Mouse (Mus musculus) thymus, adult 18-20 months (tissue): ENCODE data around the gene Chtf18.

Experiments
- DNase-seq, 2 experiments: peaks; one replicate each; pipeline ENCODE4 v3.0.0; 2022; ENCODE audit warnings: mixed read lengths in 2 of 2

Gene Chtf18

GRCm38 (mm10) chr17:25732082-25732481 is 4.9 kb upstream of the Chtf18 start:
- peak; percentile 43 to 55 for DNase-seq

- DNase-seq: no peak
Observed at GRCm38 (mm10) chr17:25728009-25728270, 721 bp upstream of the Chtf18 start.

DNA sequence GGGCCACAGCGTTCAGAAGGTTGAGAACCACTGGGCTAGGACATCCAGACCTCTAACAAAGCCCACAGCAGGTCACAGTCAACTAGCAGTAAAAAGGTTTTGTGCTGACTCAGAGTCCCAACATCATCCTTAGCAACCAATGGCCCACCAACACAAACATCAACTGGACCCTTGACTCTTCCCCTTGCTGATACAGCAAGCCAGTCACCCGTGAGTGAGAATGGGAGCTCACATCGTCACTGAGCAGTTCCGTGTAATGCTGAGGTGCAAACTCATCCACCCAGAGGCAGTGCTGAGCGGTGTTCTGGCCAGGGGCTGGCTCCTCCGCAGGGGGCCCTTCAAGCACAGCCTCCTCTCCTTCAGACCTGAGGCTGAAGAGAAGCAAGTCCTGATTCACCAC is 2.0 kb downstream of the Chtf18 start:
- DNase-seq: no peak

DNA sequence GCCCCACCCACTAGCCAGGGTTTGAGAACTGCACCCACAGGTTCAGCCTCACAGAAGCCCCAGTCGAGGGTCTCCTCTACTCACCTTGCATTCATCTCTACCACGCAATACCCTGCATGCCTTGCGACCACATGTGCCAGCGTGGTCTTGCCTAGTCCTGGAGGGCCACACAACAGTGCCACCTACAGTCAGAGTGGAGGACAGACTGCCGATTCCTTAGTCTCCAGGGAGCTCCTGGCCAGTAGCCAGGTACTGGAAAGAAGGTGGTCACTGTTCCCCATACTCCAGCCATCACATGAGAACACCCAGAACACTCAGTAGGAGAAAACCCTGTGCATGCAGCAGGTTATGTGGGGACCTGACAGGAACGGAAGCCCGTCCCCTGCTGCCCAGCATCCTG is 3.3 kb downstream of the Chtf18 start:
- DNase-seq: no peak

- DNase-seq: no peak
Observed at GRCm38 (mm10) chr17:25723470-25723869, 3.7 kb downstream of the Chtf18 start.

GRCm38 (mm10) chr17:25721476-25721875 is 5.7 kb downstream of the Chtf18 start:
- no peak for DNase-seq

GRCm38 (mm10) chr17:25717691-25718090 is 9.5 kb downstream of the Chtf18 start:
- DNase-seq: no peak

GRCm38 (mm10) chr17:25716711-25717637 is 10.2 kb downstream of the Chtf18 start, which contains the start of gene Gng13:
Gene Gng13 (plus strand): TSS chr17:25717171.
- DNase-seq: no peak

DNA sequence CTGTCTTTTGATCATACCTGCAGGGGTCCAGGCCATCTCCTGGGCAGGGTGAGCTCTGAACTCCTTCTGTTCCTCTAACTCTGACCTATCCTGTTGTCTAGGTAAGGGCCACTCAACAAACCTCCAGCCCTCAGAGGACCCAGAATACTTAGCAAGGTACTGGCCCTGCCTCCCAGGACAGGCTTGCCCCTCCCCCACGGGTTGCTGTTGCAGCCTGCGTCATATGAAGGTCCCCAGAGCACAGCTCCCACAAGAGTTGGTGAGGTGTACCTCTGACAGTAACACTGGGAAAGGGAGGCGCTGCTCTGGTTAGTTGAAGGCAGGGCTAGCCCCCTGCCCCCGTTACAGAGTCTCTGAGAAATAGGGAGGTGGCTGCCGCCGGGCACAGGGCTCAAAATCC is 11.1 kb downstream of the Chtf18 start:
- DNase-seq: no peak

- no peak for DNase-seq
Observed at GRCm38 (mm10) chr17:25715627-25716026, 11.6 kb downstream of the Chtf18 start.

DNA sequence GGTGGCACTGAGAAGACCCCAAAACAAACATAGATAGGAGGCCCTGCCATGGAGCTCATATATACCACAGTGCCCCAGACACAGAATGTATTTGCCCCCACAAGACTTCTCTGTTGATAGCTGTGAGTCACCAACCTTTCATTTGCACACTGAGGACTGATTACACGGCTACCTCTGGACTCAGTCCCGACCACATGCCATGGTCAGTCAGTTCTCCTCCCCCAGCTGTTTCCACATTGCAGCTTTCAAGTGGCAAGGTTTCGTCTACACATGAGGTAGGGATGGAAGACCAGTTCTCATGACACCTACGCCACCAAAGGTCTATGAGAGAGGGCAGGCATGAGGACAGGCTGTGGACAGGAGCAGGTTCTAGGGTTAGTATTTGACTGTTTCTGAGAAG is 16.1 kb downstream of the Chtf18 start:
- DNase-seq: no peak

GRCm38 (mm10) chr17:25709994-25710393 is 17.2 kb downstream of the Chtf18 start:
- DNase-seq: no peak

DNA sequence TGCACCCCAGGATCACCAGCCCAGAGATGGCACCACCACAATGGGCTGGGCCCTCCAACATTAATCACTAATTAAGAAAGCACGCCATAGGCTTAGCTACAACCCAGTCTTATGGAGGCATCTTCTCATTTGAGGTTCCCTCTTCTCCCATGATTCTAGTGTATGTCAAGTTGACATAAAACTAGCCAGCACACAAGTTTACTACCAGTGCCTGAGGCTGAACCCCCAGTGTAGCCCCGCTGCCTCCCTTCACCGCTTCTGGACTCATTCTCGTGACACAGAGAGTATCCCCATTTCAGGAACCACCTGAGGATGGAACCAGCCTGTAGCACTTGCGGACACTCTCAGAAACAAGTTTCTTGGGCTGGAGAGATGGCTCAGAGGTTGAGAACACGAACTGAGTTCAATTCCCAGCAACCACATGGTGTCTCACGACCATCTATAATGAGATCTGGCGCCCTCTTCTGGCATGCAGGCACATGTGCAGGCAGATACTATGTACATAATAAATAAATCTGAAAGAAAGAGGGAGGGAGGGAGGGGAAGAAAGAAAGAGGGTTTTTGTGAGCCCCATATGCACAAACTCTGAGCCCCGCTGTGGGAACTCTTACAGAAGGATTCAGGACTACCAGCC is 26.2 kb downstream of the Chtf18 start:
- DNase-seq: no peak

GRCm38 (mm10) chr17:25698446-25698845 is 28.8 kb downstream of the Chtf18 start:
- peak in 1 of 2 experiments; percentile 38 for DNase-seq

DNA sequence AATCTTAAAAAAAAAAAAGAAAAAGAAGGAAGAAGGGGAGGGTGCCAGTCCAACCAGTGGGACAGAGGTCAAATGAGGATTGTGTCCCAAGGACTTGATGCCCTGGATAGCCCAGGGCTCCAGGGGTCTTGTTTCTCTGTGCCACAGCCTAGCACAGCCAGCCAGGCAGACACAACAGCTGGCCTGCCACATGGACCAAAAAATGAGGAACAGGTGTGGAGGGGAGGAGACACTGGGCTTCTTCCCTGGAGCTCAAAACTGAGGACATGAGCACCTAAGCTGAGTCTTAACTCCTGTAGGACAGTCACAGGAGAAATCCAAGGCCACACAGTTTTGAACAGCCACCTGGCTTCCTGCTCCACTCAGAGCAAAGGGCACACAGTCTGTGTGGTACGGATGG is 31.0 kb downstream of the Chtf18 start:
- no peak for DNase-seq

DNA sequence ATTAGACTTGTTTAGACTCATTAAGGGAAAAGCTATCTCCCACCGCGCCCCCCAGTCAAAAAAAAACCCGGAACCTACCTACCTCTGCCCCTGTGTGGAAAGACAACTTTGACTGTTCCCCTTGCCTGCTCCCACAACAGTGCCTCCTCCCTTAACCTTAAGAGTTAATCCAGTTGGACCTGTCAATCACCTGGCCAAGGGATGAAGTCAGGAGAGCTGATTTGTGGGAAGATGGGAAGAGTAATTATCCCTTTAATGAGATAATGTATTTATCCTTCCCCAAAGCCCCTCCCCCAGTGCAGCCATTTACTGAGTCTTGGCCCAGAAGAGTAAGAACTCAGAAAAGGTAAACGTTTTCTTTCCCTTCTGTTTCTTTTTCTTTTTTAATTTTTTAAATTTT is 38.3 kb downstream of the Chtf18 start:
- no peak for DNase-seq

DNA sequence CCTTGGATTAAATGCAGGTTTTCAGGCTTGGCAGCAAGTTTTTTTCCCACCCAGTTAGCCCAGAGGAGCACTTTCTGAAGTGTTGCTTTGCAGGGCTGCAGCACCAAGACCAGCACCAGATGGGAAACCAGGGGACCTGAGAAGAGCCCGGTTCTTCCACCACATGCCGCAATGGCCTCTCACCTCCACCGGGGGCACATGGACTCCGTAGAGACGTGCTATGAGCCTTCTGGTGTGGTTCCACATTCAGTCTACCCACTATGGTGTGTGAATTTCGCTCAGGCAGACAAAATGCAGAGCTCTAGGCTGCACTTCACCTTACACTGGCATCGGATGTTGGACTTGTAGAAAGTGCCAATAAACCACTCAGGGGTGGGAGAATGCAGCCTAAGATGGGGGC is 40.9 kb downstream of the Chtf18 start:
- DNase-seq: no peak

DNA sequence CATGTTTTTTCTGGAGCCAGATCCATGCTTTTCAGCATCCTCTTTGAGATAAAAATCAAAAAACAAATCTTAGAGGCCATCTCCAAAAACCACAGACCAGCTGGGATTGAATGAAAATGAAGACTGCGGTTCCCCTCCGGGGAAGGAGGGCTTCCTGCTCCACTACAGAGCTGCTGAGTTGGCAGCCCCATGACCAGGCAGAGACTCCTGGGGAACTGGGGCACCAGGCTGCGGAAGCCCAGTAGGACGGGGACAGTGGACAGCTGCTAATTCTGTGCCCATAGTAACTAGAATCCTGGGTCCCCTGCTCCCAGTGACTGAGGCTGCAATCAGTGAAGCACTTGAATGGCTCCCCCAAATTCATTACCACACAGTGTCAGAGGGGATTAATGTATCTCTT is 45.6 kb downstream of the Chtf18 start:
- DNase-seq: no peak

DNA sequence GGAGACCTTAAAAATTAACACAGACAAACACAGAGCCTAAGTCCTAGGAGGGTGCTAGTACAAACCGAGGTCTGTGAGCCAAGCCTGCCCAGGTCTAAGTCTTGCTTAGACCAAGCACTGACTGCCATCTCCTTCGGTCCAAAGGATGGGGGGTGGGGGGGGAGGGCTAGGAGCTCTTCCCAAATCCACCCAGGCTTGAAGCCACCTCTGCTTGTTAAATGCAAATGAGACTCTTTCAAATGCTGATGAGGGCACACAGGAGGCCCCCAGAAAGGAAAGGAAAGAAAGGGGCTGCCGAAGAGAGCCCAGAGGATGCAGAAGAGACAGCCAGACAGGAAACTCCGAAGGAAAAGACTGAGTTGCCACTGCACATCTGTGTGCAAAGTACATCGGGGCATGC is 47.4 kb downstream of the Chtf18 start:
- DNase-seq: no peak

DNA sequence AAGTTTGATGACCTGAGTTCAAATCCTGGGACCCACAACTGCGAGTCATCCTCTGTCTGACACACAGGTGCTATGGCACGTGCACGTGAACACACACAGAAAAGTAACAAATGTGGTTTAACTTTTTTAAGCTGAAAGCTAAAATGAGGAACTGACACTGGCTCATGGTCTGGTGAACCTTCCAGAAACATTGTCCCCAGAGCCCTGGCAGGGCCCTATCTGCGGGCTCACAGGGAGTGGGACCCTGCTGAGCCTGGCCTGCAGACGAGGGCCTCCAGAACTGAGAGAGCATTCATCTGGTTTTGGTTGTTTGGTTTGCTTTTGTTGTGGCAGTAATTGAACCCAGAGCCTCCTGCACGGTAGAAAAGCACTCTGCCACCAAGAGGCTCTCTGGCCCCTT is 49.2 kb downstream of the Chtf18 start:
- no peak for DNase-seq

DNA sequence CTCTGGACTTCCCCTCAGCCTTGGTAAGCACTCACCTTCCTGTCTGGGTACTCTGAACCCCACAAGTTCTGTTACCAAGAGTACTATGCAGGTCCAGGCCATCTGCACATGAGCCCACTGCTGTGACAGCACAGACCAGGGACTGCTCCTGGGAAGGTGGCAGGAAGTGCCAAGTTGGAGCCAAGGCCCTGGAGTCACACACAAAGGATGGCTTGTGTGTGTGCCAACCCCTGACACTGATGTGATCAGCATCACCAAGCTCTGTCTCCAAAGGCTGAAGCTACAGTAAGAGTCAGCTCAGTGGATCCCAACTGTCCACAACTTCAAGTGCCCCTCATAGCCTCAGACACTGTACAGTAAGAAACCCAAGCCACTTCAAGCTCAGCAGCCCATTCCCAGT is 54.2 kb downstream of the Chtf18 start:
- no peak for DNase-seq
